Mouse (Mus musculus) C2C12 (cell line): ENCODE results near the gene 9530077C05Rik. TPM values are rescaled to one million over a fixed set of nuclear protein-coding genes. Genes with fewer than 3 reads are reported as not detected.

Experiments
- H3K27me3 ChIP-seq: one replicate; pipeline ENCODE4 v1.6.1; 2011; ENCODE audit not compliant: control insufficient read depth, insufficient read depth, insufficient read length
- H3K36me3 ChIP-seq: one replicate; pipeline ENCODE4 v1.6.1; 2011; ENCODE audit not compliant: control insufficient read depth, insufficient read depth
- H3K4me3 ChIP-seq: one replicate; pipeline ENCODE4 v1.5.1; 2011; ENCODE audit warnings: mild to moderate bottlenecking, control low read depth; ENCODE audit not compliant: poor library complexity, insufficient read depth, severe bottlenecking
- H3K79me2 ChIP-seq: one replicate; pipeline ENCODE4 v1.6.1; 2011; ENCODE audit not compliant: control insufficient read depth, insufficient read depth
- H3K79me3 ChIP-seq: one replicate; pipeline ENCODE4 v1.6.1; 2011; ENCODE audit warnings: low read depth, control low read depth
- H3ac ChIP-seq: one replicate; pipeline ENCODE3; 2011; ENCODE audit warnings: low read depth; ENCODE audit not compliant: control insufficient read depth, insufficient read length
- CEBPB ChIP-seq: IDR thresholded peaks from one replicate; pipeline ENCODE4 v1.6.1; 2011; ENCODE audit warnings: low read depth, mild to moderate bottlenecking, control low read depth, moderate library complexity
- CTCF ChIP-seq: IDR thresholded peaks from one replicate; pipeline ENCODE4 v1.5.1; 2011; ENCODE audit not compliant: control insufficient read depth, insufficient read depth, insufficient read length
- FOSL1 ChIP-seq: IDR thresholded peaks from one replicate; pipeline ENCODE4 v1.8.0; 2011; ENCODE audit warnings: mild to moderate bottlenecking, low read length; ENCODE audit not compliant: poor library complexity, insufficient read depth, severe bottlenecking
- MAX ChIP-seq: IDR thresholded peaks from one replicate; pipeline ENCODE4 v1.6.1; 2011; ENCODE audit warnings: mild to moderate bottlenecking, control low read depth
- MYOD1 ChIP-seq: IDR thresholded peaks from one replicate; pipeline ENCODE4 v1.6.1; 2011; ENCODE audit warnings: low read depth; ENCODE audit not compliant: control insufficient read depth, insufficient read length
- MYOG ChIP-seq: IDR thresholded peaks from one replicate; pipeline ENCODE4 v1.6.1; 2011; ENCODE audit not compliant: control insufficient read depth, insufficient read length; ENCODE audit errors: extremely low read depth
- USF1 ChIP-seq: IDR thresholded peaks from one replicate; pipeline ENCODE4 v1.6.1; 2011; ENCODE audit warnings: low read depth, mild to moderate bottlenecking, control low read depth, moderate library complexity
- polyA plus RNA-seq: library from polyadenylated mRNA; unstranded; fragments of >200 nt; fragmentation: generic; extraction: Trizol; gene quantifications from one replicate; pipeline ENCODE4 v1.2.1, GENCODE M21; 2012; ENCODE audit warnings: missing spikeins

9530077C05Rik gene
- polyA plus RNA-seq, 1 experiment: 1.0 TPM

DNA sequence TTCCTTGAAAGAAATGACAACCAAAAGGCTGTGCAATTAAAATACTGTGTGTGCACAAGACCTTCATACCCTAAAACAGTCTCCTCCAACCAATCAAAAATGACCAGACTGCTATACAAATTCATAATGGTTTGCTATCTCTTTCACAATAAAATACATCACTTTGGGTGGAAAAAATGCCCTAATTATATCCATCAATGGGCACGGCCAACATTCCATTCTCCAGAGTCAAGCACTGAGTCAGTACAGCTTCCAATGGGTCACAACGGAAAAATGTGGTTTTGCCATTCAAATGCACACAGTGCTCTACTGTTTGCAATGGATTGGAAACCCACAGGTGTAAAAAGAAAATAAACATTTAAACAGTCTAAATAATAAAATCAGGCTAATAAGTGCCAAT, 25.4 kb upstream of the 9530077C05Rik start:
- Histone ChIP-seq H3K36me3 (peaks cover 35% of the 10 kb centered on the region), H3K4me3 (peak overlapping the region; percentile 76), H3ac (no peak overlapping the region), H3K27me3 (no peaks in the 10 kb centered on the region), H3K79me3 (peaks cover 76% of the 10 kb centered on the region), H3K79me2 (peaks cover 83% of the 10 kb centered on the region)
- TF ChIP-seq FOSL1: peak; percentile 79
- no peak for TF ChIP-seq MAX
- peak; percentile 9 for TF ChIP-seq MYOD1
- TF ChIP-seq CEBPB: peak; percentile 87
- no peak for TF ChIP-seq MYOG
- no peak for TF ChIP-seq CTCF
- TF ChIP-seq USF1: no peak

DNA sequence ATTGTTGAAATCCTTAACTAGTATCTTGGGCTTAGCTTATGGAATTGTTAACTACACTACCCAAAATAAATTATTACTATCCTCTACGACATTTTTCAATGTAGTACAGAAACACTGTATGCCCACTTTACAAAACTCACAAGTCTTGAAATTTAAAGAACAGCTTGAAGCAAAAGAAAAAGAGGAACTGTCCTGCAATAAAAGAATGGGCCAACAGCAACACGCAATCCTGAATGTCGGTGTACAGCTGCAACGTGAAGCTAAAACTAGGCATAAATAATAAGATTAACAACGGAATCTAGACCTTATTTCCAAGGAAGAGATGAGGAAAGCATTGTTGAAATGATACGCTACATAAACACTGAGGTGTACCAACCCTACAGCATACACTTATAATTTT, 23.4 kb upstream of the 9530077C05Rik start:
- Histone ChIP-seq H3K27me3 (no peaks in the 10 kb centered on the region), H3K4me3 (peak overlapping the region; percentile 76), H3K79me3 (peaks cover 58% of the 10 kb centered on the region), H3ac (peak overlapping the region; percentile 78), H3K79me2 (peaks cover 62% of the 10 kb centered on the region), H3K36me3 (peaks cover 14% of the 10 kb centered on the region)
- TF ChIP-seq CEBPB (no peak), USF1 (no peak), MYOD1 (no peak), CTCF (no peak), MAX (no peak), MYOG (no peak)

DNA sequence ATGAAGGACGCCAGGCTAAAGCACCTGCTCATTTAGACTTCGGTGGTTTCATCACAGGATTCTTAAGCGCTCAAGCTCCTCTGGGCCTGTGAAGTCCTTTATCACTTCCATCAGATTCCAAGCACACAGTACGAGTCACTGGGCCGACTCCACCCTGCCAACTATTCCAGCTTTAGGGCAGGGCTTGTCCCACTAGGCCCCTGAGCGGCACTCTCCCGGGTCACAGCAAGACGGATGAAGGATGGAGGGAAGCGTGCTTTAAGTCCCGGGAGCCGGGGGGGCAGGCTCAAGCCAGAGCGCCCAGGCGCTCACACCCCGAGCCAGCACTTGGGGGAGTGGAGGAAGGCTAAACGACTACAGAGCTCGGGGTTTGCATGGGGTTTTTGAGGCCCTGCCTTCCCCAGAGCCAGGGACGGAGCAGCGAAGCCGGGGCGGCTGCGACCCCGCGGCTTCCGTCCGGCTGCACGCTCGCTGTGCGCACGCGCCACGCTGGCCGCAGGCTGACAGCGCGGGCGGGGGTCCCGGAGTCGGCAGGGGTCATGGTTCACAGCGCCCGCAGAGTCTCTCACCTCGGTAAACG, 22.8 kb upstream of the 9530077C05Rik start:
- TF ChIP-seq USF1 (no peak), CTCF (no peak), FOSL1 (no peak), CEBPB (no peak), MYOD1 (no peak), MAX (no peak), MYOG (no peak)

GRCm38 (mm10) chr9:22389021-22389476, 22.3 kb upstream of the 9530077C05Rik start, which contains the start of gene Anln:
Gene Anln (minus strand): TSS chr9:22389188.
- TF ChIP-seq CEBPB: no peak
- peak; percentile 95 for TF ChIP-seq USF1
- TF ChIP-seq FOSL1: no peak
- peak; percentile 38 for TF ChIP-seq MAX
- TF ChIP-seq MYOD1: no peak
- no peak for TF ChIP-seq MYOG
- no peak for TF ChIP-seq CTCF
- Histone ChIP-seq H3K79me3 (peaks cover 47% of the 10 kb centered on the region), H3ac (peak within 1 kb of the TSS; percentile 85), H3K4me3 (peak within 1 kb of the TSS; percentile 76), H3K36me3 (peaks cover 4% of the 10 kb centered on the region), H3K79me2 (peaks cover 51% of the 10 kb centered on the region), H3K27me3 (no peaks in the 10 kb centered on the region)

More for the DNA sequence above, 22.8 kb upstream of the 9530077C05Rik start:
- peak overlapping the region; percentile 78 for H3ac ChIP-seq
- peak overlapping the region; percentile 76 for H3K4me3 ChIP-seq
- H3K36me3 ChIP-seq: peaks cover 9% of the 10 kb centered on the region
- peaks cover 52% of the 10 kb centered on the region for H3K79me3 ChIP-seq
- H3K79me2 ChIP-seq: peaks cover 57% of the 10 kb centered on the region
- no peaks in the 10 kb centered on the region for H3K27me3 ChIP-seq

DNA sequence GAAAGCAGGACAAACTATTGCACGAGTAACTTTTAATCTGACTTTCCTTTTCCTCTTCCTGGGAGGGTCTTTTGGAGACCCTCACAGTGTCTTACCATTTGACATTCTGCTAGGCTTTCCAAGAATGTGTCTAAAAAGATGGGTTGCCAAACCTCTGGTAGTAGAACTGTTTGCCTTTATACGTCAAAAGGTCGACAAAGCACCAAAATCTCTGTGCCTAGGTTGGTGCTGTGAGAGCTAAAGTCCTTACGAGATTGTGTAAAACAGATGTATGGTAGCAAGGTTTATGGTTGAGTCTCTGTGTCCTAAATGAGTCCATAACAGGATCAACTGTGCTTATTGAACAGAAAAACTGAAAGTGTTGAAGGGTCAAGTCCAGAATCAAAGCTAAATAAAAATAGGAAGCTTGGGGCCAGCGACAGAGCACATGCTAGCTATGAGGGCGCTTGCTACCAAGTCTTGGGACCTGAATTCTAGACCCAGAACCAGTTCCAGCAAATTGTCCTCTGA, 21.5 kb upstream of the 9530077C05Rik start:
- Histone ChIP-seq H3K79me3 (peaks cover 39% of the 10 kb centered on the region), H3ac (no peak overlapping the region), H3K4me3 (peak overlapping the region; percentile 76), H3K27me3 (no peaks in the 10 kb centered on the region), H3K79me2 (peaks cover 44% of the 10 kb centered on the region), H3K36me3 (no peaks in the 10 kb centered on the region)
- no peak for TF ChIP-seq CTCF

- Histone ChIP-seq H3ac (no peak overlapping the region), H3K36me3 (no peaks in the 10 kb centered on the region), H3K79me3 (peaks cover 33% of the 10 kb centered on the region), H3K79me2 (peaks cover 38% of the 10 kb centered on the region), H3K4me3 (no peak overlapping the region), H3K27me3 (no peaks in the 10 kb centered on the region)
- TF ChIP-seq FOSL1 (peak; percentile 66), MAX (no peak), CTCF (no peak), MYOG (no peak)
Observed at GRCm38 (mm10) chr9:22390390-22390789, 20.9 kb upstream of the 9530077C05Rik start.
